Mouse (Mus musculus) myocyte (in vitro differentiated cells): ENCODE measurements around the gene Hs6st2. TPM values are rescaled to one million over a fixed set of nuclear protein-coding genes. Genes with fewer than 3 reads are reported as not detected.

Source experiments
- H3K27me3 ChIP-seq: one replicate; pipeline ENCODE4 v1.6.1; 2011; ENCODE audit not compliant: control insufficient read depth, insufficient read depth, insufficient read length
- H3K36me3 ChIP-seq: one replicate; pipeline ENCODE4 v1.6.1; 2011; ENCODE audit not compliant: control insufficient read depth, insufficient read depth
- H3K4me2 ChIP-seq: one replicate; pipeline ENCODE4 v1.6.1; 2011; ENCODE audit warnings: low read depth, control low read depth
- H3K4me3 ChIP-seq: one replicate; pipeline ENCODE4 v1.5.1; 2011; ENCODE audit warnings: mild to moderate bottlenecking, control low read depth, moderate library complexity
- H3K79me2 ChIP-seq: one replicate; pipeline ENCODE4 v1.6.1; 2011; ENCODE audit not compliant: control insufficient read depth, insufficient read depth
- H3ac ChIP-seq: one replicate; pipeline ENCODE4 v1.6.1; 2011; ENCODE audit not compliant: control insufficient read depth, insufficient read length
- CEBPB ChIP-seq: IDR thresholded peaks from 2 replicates; pipeline ENCODE4 v1.6.1; 2011; ENCODE audit warnings: mild to moderate bottlenecking, moderate library complexity; ENCODE audit not compliant: poor library complexity, insufficient read depth, severe bottlenecking
- E2F4 ChIP-seq: IDR thresholded peaks from one replicate; pipeline ENCODE4 v1.6.1; 2011; ENCODE audit warnings: mild to moderate bottlenecking, control low read depth, moderate library complexity; ENCODE audit not compliant: insufficient read depth
- MAX ChIP-seq: IDR thresholded peaks from one replicate; pipeline ENCODE4 v1.6.1; 2011; ENCODE audit warnings: low read depth, mild to moderate bottlenecking, control low read depth
- MYOD1 ChIP-seq, 3 experiments: IDR thresholded peaks; one replicate each; pipeline ENCODE4 v1.6.1; 2011; ENCODE audit warnings: control low read depth in 2 of 3, low read depth in 2 of 3, mild to moderate bottlenecking in 2 of 3, moderate library complexity in 1 of 3; ENCODE audit not compliant: insufficient read length in 2 of 3, control insufficient read depth in 1 of 3
- MYOG ChIP-seq, 3 experiments: IDR thresholded peaks; one replicate each; pipeline ENCODE4 v1.6.1; 2011; ENCODE audit warnings: control low read depth in 2 of 3, low read depth in 2 of 3, mild to moderate bottlenecking in 2 of 3; ENCODE audit not compliant: insufficient read length in 2 of 3, control insufficient read depth in 1 of 3, insufficient read depth in 1 of 3
- POLR2A ChIP-seq: IDR thresholded peaks from one replicate; pipeline ENCODE4 v1.6.1; 2011; ENCODE audit warnings: low read depth, mild to moderate bottlenecking, control low read depth, moderate library complexity; ENCODE audit not compliant: insufficient read length
- POLR2AphosphoS2 ChIP-seq: IDR thresholded peaks from one replicate; pipeline ENCODE4 v1.6.1; 2011; ENCODE audit warnings: low read depth, control low read depth; ENCODE audit not compliant: insufficient read length
- REST ChIP-seq: IDR thresholded peaks from one replicate; pipeline ENCODE4 v1.6.1; 2011; ENCODE audit warnings: mild to moderate bottlenecking, control low read depth, moderate library complexity; ENCODE audit not compliant: insufficient read depth, insufficient read length
- SRF ChIP-seq: IDR thresholded peaks from one replicate; pipeline ENCODE4 v1.6.1; 2011; ENCODE audit warnings: low read depth; ENCODE audit not compliant: control insufficient read depth, insufficient read length
- TCF12 ChIP-seq: IDR thresholded peaks from one replicate; pipeline ENCODE4 v1.6.1; 2011; ENCODE audit warnings: mild to moderate bottlenecking, control low read depth; ENCODE audit not compliant: poor library complexity, insufficient read depth, severe bottlenecking
- TCF3 ChIP-seq: IDR thresholded peaks from one replicate; pipeline ENCODE4 v1.6.1; 2011; ENCODE audit warnings: low read depth, control low read depth; ENCODE audit not compliant: insufficient read length
- USF1 ChIP-seq: IDR thresholded peaks from one replicate; pipeline ENCODE4 v1.6.1; 2011; ENCODE audit warnings: low read depth, mild to moderate bottlenecking, control low read depth, moderate library complexity
- polyA plus RNA-seq: library from polyadenylated mRNA; unstranded; fragments of >200 nt; fragmentation: generic; extraction: Trizol; gene quantifications from one replicate; pipeline ENCODE4 v1.2.1, GENCODE M21; 2012; ENCODE audit warnings: missing spikeins

The Hs6st2 gene
- polyA plus RNA-seq, 1 experiment: 0.38 TPM

GRCm38 (mm10) chrX:51397457-51397856 lies 284.2 kb downstream of the Hs6st2 start:
- no peaks in the 10 kb centered on the region for H3K27me3 ChIP-seq
- no peak overlapping the region for H3K4me3 ChIP-seq
- H3ac ChIP-seq: no peak overlapping the region
- TF ChIP-seq SRF (no peak), REST (no peak), MYOD1 (IDR thresholded peaks at IDR 0.05; ENCODE audit: control insufficient read depth in 1 of 3, insufficient read length in 2 of 3, low read depth in 2 of 3) (no peak), TCF12 (no peak), CEBPB (no peak), TCF3 (no peak), MYOG (IDR thresholded peaks at IDR 0.05; ENCODE audit: control insufficient read depth in 1 of 3, insufficient read depth in 1 of 3, insufficient read length in 2 of 3, low read depth in 2 of 3) (no peak), E2F4 (no peak), USF1 (no peak), MAX (no peak), POLR2A (no peak), POLR2AphosphoS2 (no peak)
- no peak overlapping the region for H3K4me2 ChIP-seq
- no peaks in the 10 kb centered on the region for H3K36me3 ChIP-seq
- H3K79me2 ChIP-seq: no peaks in the 10 kb centered on the region

DNA sequence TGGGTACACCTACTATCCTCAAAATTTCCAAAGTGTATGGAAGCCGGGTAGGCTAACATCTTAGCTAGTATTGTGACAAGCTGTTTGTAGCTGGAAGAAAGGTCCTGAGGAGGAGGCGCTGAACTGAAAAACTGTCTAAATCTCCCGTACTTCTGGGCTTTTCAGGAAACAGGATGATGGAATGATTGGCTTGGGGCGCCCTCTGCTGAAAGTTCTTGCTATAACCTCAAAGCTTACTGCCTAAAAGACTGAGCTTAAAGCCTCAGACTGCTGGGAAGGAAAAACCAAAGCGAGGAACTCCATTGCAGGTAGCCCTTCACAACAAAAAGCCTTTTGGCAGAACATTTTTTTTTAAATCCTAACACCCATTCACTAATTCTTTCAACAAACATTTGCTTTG lies 307.0 kb downstream of the Hs6st2 start:
- Histone ChIP-seq H3K4me3 (no peak overlapping the region), H3K27me3 (no peaks in the 10 kb centered on the region), H3K4me2 (no peak overlapping the region), H3K36me3 (no peaks in the 10 kb centered on the region), H3ac (no peak overlapping the region), H3K79me2 (no peaks in the 10 kb centered on the region)
- TF ChIP-seq SRF (no peak), MYOD1 (IDR thresholded peaks at IDR 0.05; ENCODE audit: control insufficient read depth in 1 of 3, insufficient read length in 2 of 3, low read depth in 2 of 3) (no peak), USF1 (no peak), POLR2A (no peak), REST (no peak), TCF12 (no peak), CEBPB (no peak), MYOG (IDR thresholded peaks at IDR 0.05; ENCODE audit: control insufficient read depth in 1 of 3, insufficient read depth in 1 of 3, insufficient read length in 2 of 3, low read depth in 2 of 3) (no peak), MAX (no peak), POLR2AphosphoS2 (no peak), E2F4 (no peak)

DNA sequence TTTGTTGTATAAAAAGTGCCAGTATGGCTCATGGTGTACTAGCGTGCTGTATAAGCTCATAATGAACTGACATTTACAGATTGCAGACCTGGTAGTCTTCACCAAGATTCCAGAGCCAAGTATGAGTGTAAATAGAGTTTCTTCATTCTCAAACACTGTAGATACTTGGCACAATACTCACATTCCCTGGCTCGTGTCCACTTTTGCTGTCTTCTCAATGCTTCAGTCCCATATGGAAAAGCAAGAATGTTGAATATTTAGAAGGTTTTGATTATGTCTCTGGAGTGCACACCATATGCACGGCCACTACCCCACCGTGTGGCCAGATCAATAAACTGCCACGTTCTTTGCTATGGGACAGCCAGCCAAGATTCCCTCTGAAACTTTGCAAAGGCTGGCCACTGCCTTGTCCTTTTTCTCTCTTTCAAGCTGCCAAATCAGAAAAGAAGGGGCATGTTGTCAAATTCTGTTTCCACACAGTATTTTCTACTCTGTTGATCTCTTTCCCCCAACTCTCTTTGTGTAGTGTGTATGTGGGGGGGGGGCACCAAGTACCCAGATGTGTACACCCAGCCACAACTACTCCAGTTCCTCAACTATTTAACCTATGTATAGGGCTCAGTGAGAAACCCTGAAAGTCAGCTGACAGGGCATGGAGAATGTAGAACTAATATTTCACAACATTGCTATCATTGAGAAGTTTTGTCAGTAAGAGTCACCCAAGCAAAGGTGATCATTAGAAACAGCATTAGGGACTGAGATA lies 309.0 kb downstream of the Hs6st2 start:
- no peak overlapping the region for H3K4me3 ChIP-seq
- no peak for TF ChIP-seq POLR2AphosphoS2
- no peak for TF ChIP-seq POLR2A
- TF ChIP-seq MYOG (IDR thresholded peaks at IDR 0.05; ENCODE audit: control insufficient read depth in 1 of 3, insufficient read depth in 1 of 3, insufficient read length in 2 of 3, low read depth in 2 of 3): no peak
- no peak for TF ChIP-seq CEBPB

GRCm38 (mm10) chrX:51349682-51350081 lies 332.0 kb downstream of the Hs6st2 start:
- H3K4me3 ChIP-seq: no peak overlapping the region
- no peaks in the 10 kb centered on the region for H3K79me2 ChIP-seq
- TF ChIP-seq USF1 (no peak), MYOG (IDR thresholded peaks at IDR 0.05; ENCODE audit: control insufficient read depth in 1 of 3, insufficient read depth in 1 of 3, insufficient read length in 2 of 3, low read depth in 2 of 3) (no peak), CEBPB (no peak), POLR2A (no peak)
- no peak overlapping the region for H3K4me2 ChIP-seq
- no peaks in the 10 kb centered on the region for H3K27me3 ChIP-seq
- H3ac ChIP-seq: no peak overlapping the region
- H3K36me3 ChIP-seq: no peaks in the 10 kb centered on the region

More for the DNA sequence above, 309.0 kb downstream of the Hs6st2 start:
- H3K27me3 ChIP-seq: no peaks in the 10 kb centered on the region
- H3K79me2 ChIP-seq: no peaks in the 10 kb centered on the region
- no peak overlapping the region for H3ac ChIP-seq
- no peak overlapping the region for H3K4me2 ChIP-seq
- no peaks in the 10 kb centered on the region for H3K36me3 ChIP-seq

GRCm38 (mm10) chrX:51343595-51343994 lies 338.1 kb downstream of the Hs6st2 start:
- H3K79me2 ChIP-seq: no peaks in the 10 kb centered on the region
- no peak for TF ChIP-seq TCF3
- no peak for TF ChIP-seq POLR2A
- no peak overlapping the region for H3ac ChIP-seq
- H3K4me2 ChIP-seq: no peak overlapping the region
- no peaks in the 10 kb centered on the region for H3K36me3 ChIP-seq
- H3K4me3 ChIP-seq: no peak overlapping the region
- no peaks in the 10 kb centered on the region for H3K27me3 ChIP-seq

Other genes with a start within 250 kb of the Hs6st2 start
- not detected for gene Usp26, start 119.4 kb upstream of the Hs6st2 start, polyA plus RNA-seq